Mouse (Mus musculus): ENCODE results near the gene Prpf18. TPM values are rescaled to one million over a fixed set of nuclear protein-coding genes. Genes with fewer than 3 reads are reported as not detected.

Gene Prpf18
- polyA plus RNA-seq, 1 experiment from 2014 or later, result 46.4 TPM

Other genes starting within 250 kb of the Prpf18 start
- 10.2 and 11.8 TPM in 2 replicates for gene Bend7, start 65.7 kb upstream of the Prpf18 start, polyA plus RNA-seq (2015; fragmentation: Nextera tagmentation; extraction: Ambion mirVana)
- 95.8 and 98.8 TPM in 2 replicates for gene Sephs1, start 229.5 kb upstream of the Prpf18 start, polyA plus RNA-seq (2015; fragmentation: Nextera tagmentation; extraction: Ambion mirVana)